ENCODE assay signal across 8 mouse cellular contexts in genomic region chr5:114065161-114065560, GRCm38 (mm10). TPM values are rescaled to one million over a fixed set of nuclear protein-coding genes. Genes with fewer than 3 reads are reported as not detected.
DNase-seq lines count a peak whose midpoint lies in the region; ATAC-seq lines count a peak whose summit lies in the region.

Gene Usp30 (plus strand): TSS chr5:114065461.

- DNase-seq in layer of hippocampus, adult 18-20 months (ENCODE audit: low spot score in 2 of 2): no peak
- DNase-seq in layer of hippocampus, adult 11-12 months (ENCODE audit: low spot score): no peak
- DNase-seq in adrenal gland, postnatal 4 days (ENCODE audit: low spot score in 2 of 2): no peak
- no peak for DNase-seq in Muller cell, postnatal 12 days (ENCODE audit: inconsistent ontology term)
- no peak for DNase-seq in testis, postnatal 14 days (ENCODE audit: low spot score)
- DNase-seq in spleen, postnatal 14 days (ENCODE audit: low spot score in 2 of 2): no peak

- H3K9ac ChIP-seq in hindbrain, embryonic 12.5 days: no peak within 1 kb of the TSS
- no peak within 1 kb of the TSS for H3K9ac ChIP-seq in midbrain, embryonic 13.5 days (replicated peaks)

- H3K27ac ChIP-seq in hindbrain, embryonic 12.5 days: no peak within 1 kb of the TSS
- no peak within 1 kb of the TSS for H3K27ac ChIP-seq in midbrain, embryonic 13.5 days

- H3K4me1 ChIP-seq in hindbrain, embryonic 12.5 days: peaks cover 2% of the 10 kb centered on the region; the same call in 1 of the 2 replicates
- no peaks in the 10 kb centered on the region for H3K4me1 ChIP-seq in midbrain, embryonic 13.5 days (replicated peaks)

- no peak for ATAC-seq in hindbrain, embryonic 12.5 days (ENCODE audit: low FRiP score)
- ATAC-seq in midbrain, embryonic 13.5 days: no peak

- no peaks in the 10 kb centered on the region for H3K9me3 ChIP-seq in hindbrain, embryonic 12.5 days (replicated peaks)
- H3K9me3 ChIP-seq in midbrain, embryonic 13.5 days: no peaks in the 10 kb centered on the region

- no peak within 1 kb of the TSS for H3K4me2 ChIP-seq in hindbrain, embryonic 12.5 days (replicated peaks)
- no peak within 1 kb of the TSS for H3K4me2 ChIP-seq in midbrain, embryonic 13.5 days (replicated peaks)

- 93% methylated on average over 6 of the region's 6 CpGs for WGBS in hindbrain, embryonic 12.5 days
- WGBS in midbrain, embryonic 13.5 days: 98% methylated on average over 6 of the region's 6 CpGs

- H3K36me3 ChIP-seq in hindbrain, embryonic 12.5 days: peaks cover 12% of the 10 kb centered on the region
- peaks cover 30% of the 10 kb centered on the region for H3K36me3 ChIP-seq in midbrain, embryonic 13.5 days

- H3K27me3 ChIP-seq in hindbrain, embryonic 12.5 days: no peaks in the 10 kb centered on the region
- no peaks in the 10 kb centered on the region for H3K27me3 ChIP-seq in midbrain, embryonic 13.5 days

- no peak within 1 kb of the TSS for H3K4me3 ChIP-seq in hindbrain, embryonic 12.5 days
- no peak within 1 kb of the TSS for H3K4me3 ChIP-seq in midbrain, embryonic 13.5 days (replicated peaks)

RNA-seq across cellular contexts. Expression of gene Usp30, which starts in this region (rescaled TPM):
- total RNA-seq in layer of hippocampus, adult 18-20 months (2021): 10 to 100 TPM; 39.9 to 42.2 TPM
- 10 to 100 TPM; 40.3 to 41.2 TPM for total RNA-seq in adrenal gland, postnatal 4 days (2021)
- 17.5 and 19.0 TPM in 2 replicates for polyA plus RNA-seq in hindbrain, embryonic 12.5 days (2016; fragmentation: Nextera tagmentation; extraction: Ambion mirVana)
- 16.7 and 19.0 TPM in 2 replicates for polyA plus RNA-seq in midbrain, embryonic 13.5 days (2015; fragmentation: Nextera tagmentation; extraction: Ambion mirVana)
